Mouse (Mus musculus): ENCODE measurements around the gene Stard13. TPM values are rescaled to one million over a fixed set of nuclear protein-coding genes. Genes with fewer than 3 reads are reported as not detected.

The Stard13 gene
- polyA plus RNA-seq, 1 experiment from 2014 or later = 2.7 TPM

- H3K27ac ChIP-seq (ENCODE audit: low read depth, low read length) = no peak overlapping the region
- H3K9me3 ChIP-seq (ENCODE audit: control insufficient read depth, low read length) = no peaks in the 10 kb centered on the region
- H3K4me1 ChIP-seq (ENCODE audit: control insufficient read depth, insufficient read depth, low read length) = peaks cover 5% of the 10 kb centered on the region
- H3K36me3 ChIP-seq (ENCODE audit: control insufficient read depth, insufficient read depth, low read length) = 0 out of 2 replicates have a peak, but pooled peaks cover 3% of the 10 kb centered on the region
- H3K4me2 ChIP-seq (ENCODE audit: low read depth, low read length) = no peak overlapping the region
- 93% methylated on average over 5 of the region's 5 CpGs for WGBS
- H3K4me3 ChIP-seq (ENCODE audit: low read depth, low read length) = no peak overlapping the region
- no peaks in the 10 kb centered on the region for H3K27me3 ChIP-seq (ENCODE audit: control insufficient read depth, insufficient read depth, low read length)
- ATAC-seq (ENCODE audit: low read depth) = no peak
- H3K9ac ChIP-seq (replicated peaks; ENCODE audit: low read depth, low read length) = no peak overlapping the region
Observed at GRCm38 (mm10) chr5:151057716-151058115, 175.9 kb downstream of the Stard13 start.

DNA sequence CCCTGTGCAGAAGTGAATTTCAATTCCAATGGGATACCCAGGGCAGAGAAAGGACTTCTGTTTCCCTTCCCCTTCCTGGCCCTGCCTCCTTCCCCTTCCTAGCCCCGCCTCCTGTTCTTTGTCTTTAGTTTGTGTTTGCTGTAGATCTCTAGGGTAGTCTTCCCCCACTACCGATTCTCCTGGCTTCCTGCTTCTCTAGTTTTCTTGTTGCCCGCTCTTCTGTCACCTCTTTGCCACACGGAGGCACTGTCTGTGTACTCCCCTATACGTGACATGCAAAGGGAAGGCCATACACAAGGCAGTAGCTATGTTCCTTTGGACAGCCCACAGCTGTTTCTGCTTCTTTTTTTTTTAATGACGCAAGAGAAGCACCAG lies 176.7 kb downstream of the Stard13 start:
- H3K27ac ChIP-seq (ENCODE audit: low read depth, low read length) = peak overlapping the region; percentile 73
- no peak for ATAC-seq (ENCODE audit: low read depth)
- peaks cover 5% of the 10 kb centered on the region for H3K4me1 ChIP-seq (ENCODE audit: control insufficient read depth, insufficient read depth, low read length)
- no peak overlapping the region for H3K4me2 ChIP-seq (ENCODE audit: low read depth, low read length)
- H3K36me3 ChIP-seq (ENCODE audit: control insufficient read depth, insufficient read depth, low read length) = 0 out of 2 replicates have a peak, but pooled peaks cover 2% of the 10 kb centered on the region
- H3K4me3 ChIP-seq (ENCODE audit: low read depth, low read length) = no peak overlapping the region
- 71% methylated on average over 6 of the region's 6 CpGs for WGBS
- H3K27me3 ChIP-seq (ENCODE audit: control insufficient read depth, insufficient read depth, low read length) = no peaks in the 10 kb centered on the region
- H3K9ac ChIP-seq (replicated peaks; ENCODE audit: low read depth, low read length) = no peak overlapping the region
- H3K9me3 ChIP-seq (ENCODE audit: control insufficient read depth, low read length) = no peaks in the 10 kb centered on the region

DNA sequence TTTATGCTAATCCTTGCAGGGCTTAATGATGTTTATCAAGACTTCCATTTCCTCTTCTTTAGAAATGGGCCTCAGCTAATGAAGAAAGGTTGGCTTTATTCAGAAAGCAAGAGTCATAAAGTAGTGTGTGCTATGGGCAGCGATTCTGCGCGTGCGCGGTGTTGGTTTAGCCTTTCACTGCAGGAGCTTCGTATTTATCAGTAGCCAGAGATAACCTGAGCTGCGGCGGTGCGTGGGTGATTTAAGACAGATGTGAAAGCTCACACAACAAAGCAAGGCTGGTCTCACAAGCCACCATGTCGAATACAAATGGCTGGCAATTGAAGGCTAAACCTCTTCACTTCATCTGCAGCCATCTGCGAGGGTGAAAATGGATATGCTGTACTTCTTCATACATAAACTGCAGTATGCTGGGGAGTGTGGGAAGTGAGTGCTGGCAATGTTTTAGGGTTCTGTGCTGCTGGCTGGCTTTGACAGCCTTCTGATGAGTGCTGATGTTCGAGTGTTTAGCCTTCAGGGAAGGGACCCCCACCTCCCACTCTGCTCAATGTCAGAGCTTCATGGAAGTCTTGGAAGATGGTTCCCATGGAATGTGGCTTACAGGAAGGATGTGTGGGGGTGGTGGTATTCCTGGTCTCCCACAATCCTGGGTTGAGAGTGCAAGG lies 177.2 kb downstream of the Stard13 start:
- peak; percentile 61 for ATAC-seq (ENCODE audit: low read depth)
- no peak overlapping the region for H3K9ac ChIP-seq (replicated peaks; ENCODE audit: low read depth, low read length)
- WGBS = 56% methylated on average over 12 of the region's 12 CpGs
- no peaks in the 10 kb centered on the region for H3K9me3 ChIP-seq (ENCODE audit: control insufficient read depth, low read length)
- H3K27ac ChIP-seq (ENCODE audit: low read depth, low read length) = peak overlapping the region; percentile 73
- H3K27me3 ChIP-seq (ENCODE audit: control insufficient read depth, insufficient read depth, low read length) = no peaks in the 10 kb centered on the region
- H3K4me2 ChIP-seq (ENCODE audit: low read depth, low read length) = no peak overlapping the region
- no peaks in the 10 kb centered on the region for H3K36me3 ChIP-seq (ENCODE audit: control insufficient read depth, insufficient read depth, low read length)
- H3K4me3 ChIP-seq (ENCODE audit: low read depth, low read length) = no peak overlapping the region
- peaks cover 5% of the 10 kb centered on the region for H3K4me1 ChIP-seq (ENCODE audit: control insufficient read depth, insufficient read depth, low read length)

DNA sequence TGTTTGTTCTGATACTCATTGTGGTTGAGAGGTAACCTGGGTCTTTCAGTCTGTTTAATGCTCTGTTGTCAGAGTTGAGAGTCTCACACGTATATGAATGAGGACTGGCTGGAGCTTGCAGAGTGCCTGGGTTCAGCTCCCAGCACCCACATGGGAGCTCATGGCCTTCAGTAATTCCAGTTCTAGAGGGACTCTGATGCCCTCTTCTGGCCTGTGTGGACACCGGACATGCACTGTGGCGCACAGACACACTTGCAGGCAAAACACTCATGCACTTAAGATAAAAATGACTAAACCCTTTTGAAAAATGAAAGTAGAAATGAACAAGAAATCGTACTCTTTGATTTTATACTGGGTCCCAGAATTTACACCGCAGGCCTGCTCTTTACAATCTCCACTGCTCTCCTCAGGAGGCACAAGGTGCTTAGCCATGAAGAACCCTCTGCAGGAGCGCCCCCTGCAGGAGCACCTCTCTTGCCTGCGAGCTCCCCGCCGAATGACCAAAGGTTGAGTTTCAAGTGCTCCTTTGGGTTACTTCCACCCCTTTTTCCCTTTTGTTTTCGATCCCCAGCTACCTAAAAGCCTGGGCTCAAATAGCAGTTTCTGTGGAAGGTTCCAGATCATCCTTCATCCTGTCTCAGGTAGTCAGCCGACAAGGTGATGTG lies 178.1 kb downstream of the Stard13 start:
- WGBS = 92% methylated on average over 11 of the region's 11 CpGs
- Histone ChIP-seq H3K4me1 (ENCODE audit: control insufficient read depth, insufficient read depth, low read length) (peaks cover 3% of the 10 kb centered on the region), H3K36me3 (ENCODE audit: control insufficient read depth, insufficient read depth, low read length) (no peaks in the 10 kb centered on the region), H3K9me3 (ENCODE audit: control insufficient read depth, low read length) (no peaks in the 10 kb centered on the region), H3K4me2 (ENCODE audit: low read depth, low read length) (no peak overlapping the region), H3K27ac (ENCODE audit: low read depth, low read length) (peak overlapping the region; percentile 10; the same call in 1 of the 2 replicates), H3K27me3 (ENCODE audit: control insufficient read depth, insufficient read depth, low read length) (no peaks in the 10 kb centered on the region), H3K4me3 (ENCODE audit: low read depth, low read length) (no peak overlapping the region), H3K9ac (replicated peaks; ENCODE audit: low read depth, low read length) (no peak overlapping the region)
- no peak for ATAC-seq (ENCODE audit: low read depth)

- H3K4me1 ChIP-seq (ENCODE audit: control insufficient read depth, insufficient read depth, low read length) = no peaks in the 10 kb centered on the region; the same call in none of the 2 replicates
- WGBS = 65% methylated on average over 4 of the region's 4 CpGs
- H3K4me2 ChIP-seq (ENCODE audit: low read depth, low read length) = no peak overlapping the region
- H3K9ac ChIP-seq (replicated peaks; ENCODE audit: low read depth, low read length) = no peak overlapping the region
- no peaks in the 10 kb centered on the region for H3K27me3 ChIP-seq (ENCODE audit: control insufficient read depth, insufficient read depth, low read length)
- no peaks in the 10 kb centered on the region for H3K36me3 ChIP-seq (ENCODE audit: control insufficient read depth, insufficient read depth, low read length)
- H3K4me3 ChIP-seq (ENCODE audit: low read depth, low read length) = no peak overlapping the region
- no peaks in the 10 kb centered on the region for H3K9me3 ChIP-seq (ENCODE audit: control insufficient read depth, low read length)
- no peak overlapping the region for H3K27ac ChIP-seq (ENCODE audit: low read depth, low read length)
- no peak for ATAC-seq (ENCODE audit: low read depth)
Observed at GRCm38 (mm10) chr5:151054743-151055114, 178.9 kb downstream of the Stard13 start.

DNA sequence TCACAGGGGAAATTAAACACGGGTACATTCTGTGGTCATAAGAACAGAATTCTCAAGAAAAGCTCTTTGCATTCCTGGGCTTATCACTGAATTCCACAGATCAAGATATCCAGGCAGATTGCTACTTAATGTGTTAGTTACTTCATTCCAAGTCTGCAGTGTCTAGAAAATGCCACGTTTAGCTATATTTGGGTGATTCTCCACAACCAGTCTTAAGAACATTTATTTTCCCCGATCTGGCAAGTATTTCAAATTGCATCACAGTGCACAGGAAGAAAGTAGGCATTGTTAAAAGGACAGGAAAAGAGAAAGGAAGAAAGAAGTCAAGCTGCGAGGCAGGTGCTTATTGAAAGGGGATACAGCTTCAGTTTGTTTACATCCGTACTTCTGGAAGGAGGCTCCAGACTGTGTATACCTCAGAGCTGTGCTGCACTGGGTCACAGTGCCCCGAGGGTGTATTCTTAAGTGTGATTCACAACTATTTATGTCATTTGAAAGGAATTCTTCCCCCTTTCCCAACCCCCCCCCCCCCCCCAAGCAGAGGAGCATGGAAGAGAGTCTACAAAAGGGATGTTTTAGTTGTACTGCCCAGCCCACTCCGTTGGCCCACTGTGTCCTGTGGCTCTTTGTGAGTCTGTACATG lies 179.4 kb downstream of the Stard13 start:
- H3K27me3 ChIP-seq (ENCODE audit: control insufficient read depth, insufficient read depth, low read length) = no peaks in the 10 kb centered on the region
- ATAC-seq (ENCODE audit: low read depth) = no peak
- WGBS = 42% methylated on average over 7 of the region's 7 CpGs
- no peaks in the 10 kb centered on the region for H3K9me3 ChIP-seq (ENCODE audit: control insufficient read depth, low read length)
- H3K9ac ChIP-seq (replicated peaks; ENCODE audit: low read depth, low read length) = no peak overlapping the region
- H3K36me3 ChIP-seq (ENCODE audit: control insufficient read depth, insufficient read depth, low read length) = no peaks in the 10 kb centered on the region
- no peak overlapping the region for H3K4me2 ChIP-seq (ENCODE audit: low read depth, low read length)
- no peak overlapping the region for H3K27ac ChIP-seq (ENCODE audit: low read depth, low read length)
- no peaks in the 10 kb centered on the region; the same call in none of the 2 replicates for H3K4me1 ChIP-seq (ENCODE audit: control insufficient read depth, insufficient read depth, low read length)
- H3K4me3 ChIP-seq (ENCODE audit: low read depth, low read length) = no peak overlapping the region

GRCm38 (mm10) chr5:151053190-151053589 lies 180.4 kb downstream of the Stard13 start:
- WGBS = 98% methylated on average over 5 of the region's 5 CpGs
- Histone ChIP-seq H3K4me2 (ENCODE audit: low read depth, low read length) (no peak overlapping the region), H3K27me3 (ENCODE audit: control insufficient read depth, insufficient read depth, low read length) (no peaks in the 10 kb centered on the region), H3K4me1 (ENCODE audit: control insufficient read depth, insufficient read depth, low read length) (no peaks in the 10 kb centered on the region; the same call in 1 of the 2 replicates), H3K4me3 (ENCODE audit: low read depth, low read length) (no peak overlapping the region), H3K36me3 (ENCODE audit: control insufficient read depth, insufficient read depth, low read length) (no peaks in the 10 kb centered on the region), H3K9ac (replicated peaks; ENCODE audit: low read depth, low read length) (no peak overlapping the region), H3K9me3 (ENCODE audit: control insufficient read depth, low read length) (no peaks in the 10 kb centered on the region), H3K27ac (ENCODE audit: low read depth, low read length) (no peak overlapping the region)
- no peak for ATAC-seq (ENCODE audit: low read depth)

- Histone ChIP-seq H3K4me3 (ENCODE audit: low read depth, low read length) (no peak overlapping the region), H3K27ac (ENCODE audit: low read depth, low read length) (no peak overlapping the region), H3K27me3 (ENCODE audit: control insufficient read depth, insufficient read depth, low read length) (no peaks in the 10 kb centered on the region), H3K36me3 (ENCODE audit: control insufficient read depth, insufficient read depth, low read length) (no peaks in the 10 kb centered on the region), H3K9ac (replicated peaks; ENCODE audit: low read depth, low read length) (no peak overlapping the region), H3K4me1 (ENCODE audit: control insufficient read depth, insufficient read depth, low read length) (no peaks in the 10 kb centered on the region; the same call in 1 of the 2 replicates), H3K9me3 (ENCODE audit: control insufficient read depth, low read length) (no peaks in the 10 kb centered on the region), H3K4me2 (ENCODE audit: low read depth, low read length) (no peak overlapping the region)
- WGBS = 96% methylated on average over 8 of the region's 8 CpGs
- no peak for ATAC-seq (ENCODE audit: low read depth)
Observed at GRCm38 (mm10) chr5:151052331-151052730, 181.3 kb downstream of the Stard13 start.

DNA sequence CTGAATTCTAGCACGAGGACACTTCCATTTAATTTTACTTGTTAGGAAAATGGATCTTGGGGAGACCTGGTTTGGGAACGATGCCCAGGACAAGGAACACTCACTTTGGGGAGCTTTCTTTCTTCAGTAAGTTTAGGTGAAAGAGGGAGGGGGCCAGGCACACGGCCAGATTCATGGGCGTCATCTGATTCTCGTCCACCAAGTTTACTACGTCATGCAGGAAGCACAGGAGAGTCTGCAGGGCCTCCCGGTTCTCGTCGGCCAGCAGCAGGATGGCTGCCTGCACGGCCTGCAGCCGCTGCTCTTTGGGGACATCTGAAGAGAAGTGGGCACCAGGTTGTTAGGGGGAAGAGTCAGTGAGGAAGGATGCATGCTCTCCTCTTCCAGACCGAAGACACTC lies 186.1 kb downstream of the Stard13 start:
- H3K9me3 ChIP-seq (ENCODE audit: control insufficient read depth, low read length) = no peaks in the 10 kb centered on the region
- no peak overlapping the region for H3K4me3 ChIP-seq (ENCODE audit: low read depth, low read length)
- no peaks in the 10 kb centered on the region for H3K27me3 ChIP-seq (ENCODE audit: control insufficient read depth, insufficient read depth, low read length)
- no peak for ATAC-seq (ENCODE audit: low read depth)
- no peaks in the 10 kb centered on the region for H3K36me3 ChIP-seq (ENCODE audit: control insufficient read depth, insufficient read depth, low read length)
- H3K9ac ChIP-seq (replicated peaks; ENCODE audit: low read depth, low read length) = no peak overlapping the region
- no peak overlapping the region for H3K27ac ChIP-seq (ENCODE audit: low read depth, low read length)
- H3K4me1 ChIP-seq (ENCODE audit: control insufficient read depth, insufficient read depth, low read length) = no peaks in the 10 kb centered on the region
- WGBS = 81% methylated on average over 12 of the region's 12 CpGs
- no peak overlapping the region for H3K4me2 ChIP-seq (ENCODE audit: low read depth, low read length)

Measured in neural tube, embryonic 14.5 days (tissue).